Mouse (Mus musculus): ENCODE data around the gene Awat1. TPM values are rescaled to one million over a fixed set of nuclear protein-coding genes. Genes with fewer than 3 reads are reported as not detected.

Awat1 gene
- polyA plus RNA-seq, 1 experiment from 2014 or later: not detected

DNA sequence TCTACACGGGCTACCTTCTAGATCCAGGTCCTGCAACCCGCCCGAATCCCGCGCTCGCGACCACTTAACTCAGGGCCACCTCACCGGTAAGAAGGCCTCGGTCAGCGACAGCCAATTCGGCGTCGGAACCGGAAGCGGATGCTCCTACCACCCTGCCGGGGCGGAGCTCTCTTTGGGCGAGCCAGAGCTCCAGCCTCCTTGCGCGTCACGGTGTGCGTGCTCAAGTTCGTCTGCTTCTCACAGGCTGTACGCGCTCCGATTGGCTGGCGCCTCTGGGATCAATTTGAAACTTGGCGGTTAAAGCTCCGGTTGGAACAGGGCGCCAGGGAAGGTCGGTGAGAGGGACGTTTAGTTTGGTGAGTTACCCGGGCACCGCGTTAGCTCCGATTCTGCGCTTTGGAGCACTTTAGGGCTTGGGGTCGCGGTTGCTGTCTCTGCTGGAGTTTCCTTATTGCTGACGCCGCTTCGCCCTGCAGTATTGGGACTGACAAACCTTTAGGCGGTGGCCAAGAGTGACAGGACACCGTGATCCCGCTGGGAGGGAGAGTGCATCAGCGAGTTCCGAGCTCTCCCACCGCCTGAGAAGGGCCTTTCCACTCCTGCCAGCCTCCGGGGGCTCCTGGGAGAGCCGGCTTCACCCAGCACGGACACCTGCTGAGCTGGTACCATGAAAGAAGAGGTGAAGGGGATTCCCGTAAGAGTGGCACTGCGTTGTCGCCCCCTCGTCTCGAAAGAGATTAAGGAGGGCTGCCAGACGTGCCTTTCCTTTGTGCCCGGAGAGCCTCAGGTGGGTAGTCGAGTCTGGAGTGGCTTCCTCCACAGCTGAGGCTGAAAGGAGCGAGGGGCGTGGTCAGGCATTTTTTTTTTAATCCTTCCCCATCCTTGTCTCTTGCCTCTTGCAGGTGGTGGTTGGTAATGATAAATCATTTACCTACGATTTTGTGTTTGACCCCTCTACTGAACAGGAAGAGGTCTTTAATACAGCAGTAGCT is 54.0 kb downstream of the Awat1 start, which contains the start of gene Pdzd11:
Pdzd11 (minus strand) TSS at position 767 of the 992 bp plus-strand sequence.
- Histone ChIP-seq H3K9ac (peak within 1 kb of the TSS; percentile 50), H3K4me3 (peak within 1 kb of the TSS; percentile 56), H3K27me3 (peaks cover 8% of the 10 kb centered on the region; the same call in 1 of the 2 replicates), H3K4me2 (peak within 1 kb of the TSS; percentile 69), H3K9me3 (no peaks in the 10 kb centered on the region), H3K27ac (peak within 1 kb of the TSS; percentile 69), H3K36me3 (peaks cover 7% of the 10 kb centered on the region; the same call in 1 of the 2 replicates), H3K4me1 (no peaks in the 10 kb centered on the region)
- WGBS: 20% methylated on average over 62 of the region's 62 CpGs
- ATAC-seq (ENCODE audit: insufficient number of reproducible peaks, low FRiP score, low TSS enrichment, low read depth): peak; percentile 98

Other genes starting within 250 kb of the Awat1 start
- gene Otud6a, start 143.2 kb upstream of the Awat1 start, polyA plus RNA-seq (2015; fragmentation: Nextera tagmentation; extraction: Ambion mirVana): not detected in 2 replicates
- 1.2 and 1.3 TPM in 2 replicates for gene Awat2, start 129.5 kb upstream of the Awat1 start, polyA plus RNA-seq (2015; fragmentation: Nextera tagmentation; extraction: Ambion mirVana)
- 34.1 and 35.4 TPM in 2 replicates for gene Igbp1, start 78.0 kb upstream of the Awat1 start, polyA plus RNA-seq (2015; fragmentation: Nextera tagmentation; extraction: Ambion mirVana)
- gene Dgat2l6, start 47.4 kb upstream of the Awat1 start, polyA plus RNA-seq (2015; fragmentation: Nextera tagmentation; extraction: Ambion mirVana): 0.04 TPM in 1 of 2 replicates, not detected in the other
- gene P2ry4, start 22.6 kb downstream of the Awat1 start, polyA plus RNA-seq (2015; fragmentation: Nextera tagmentation; extraction: Ambion mirVana): 2.9 and 3.4 TPM in 2 replicates
- gene Arr3, start 33.2 kb downstream of the Awat1 start, polyA plus RNA-seq (2015; fragmentation: Nextera tagmentation; extraction: Ambion mirVana): not detected in 2 replicates
- 19.2 and 22.0 TPM in 2 replicates for gene Kif4, start 53.5 kb downstream of the Awat1 start, polyA plus RNA-seq (2015; fragmentation: Nextera tagmentation; extraction: Ambion mirVana)
- gene Pdzd11, start 54.3 kb downstream of the Awat1 start, polyA plus RNA-seq (2015; fragmentation: Nextera tagmentation; extraction: Ambion mirVana): 109 and 120 TPM in 2 replicates
- gene Gdpd2, start 157.6 kb downstream of the Awat1 start, polyA plus RNA-seq (2015; fragmentation: Nextera tagmentation; extraction: Ambion mirVana): 11.4 and 12.1 TPM in 2 replicates
- gene Dlg3, start 195.5 kb downstream of the Awat1 start, polyA plus RNA-seq (2015; fragmentation: Nextera tagmentation; extraction: Ambion mirVana): 2.4 and 3.5 TPM in 2 replicates

Measured in limb, embryonic 15.5 days (tissue).